Mouse (Mus musculus) liver, adult (tissue): ENCODE measurements around the gene Trp53i11.

Experiments used
- GATA4 ChIP-seq: IDR thresholded peaks from 2 replicates; pipeline ENCODE4 v1.6.1; 2014; ENCODE audit warnings: mild to moderate bottlenecking, low read length; ENCODE audit not compliant: insufficient replicate concordance

Trp53i11 gene

GRCm38 (mm10) chr2:93163750-93164335 is 23.5 kb upstream of the Trp53i11 start:
- TF ChIP-seq GATA4: no peak

- no peak for TF ChIP-seq GATA4
These were observed 21.1 kb upstream of the Trp53i11 start for GRCm38 (mm10) chr2:93166295-93166694.

GRCm38 (mm10) chr2:93166734-93167406 is 20.5 kb upstream of the Trp53i11 start:
- no peak for TF ChIP-seq GATA4

GRCm38 (mm10) chr2:93170156-93170844 is 17.0 kb upstream of the Trp53i11 start:
- TF ChIP-seq GATA4: no peak

GRCm38 (mm10) chr2:93170845-93171200 is 16.5 kb upstream of the Trp53i11 start:
- no peak for TF ChIP-seq GATA4

GRCm38 (mm10) chr2:93171929-93172328 is 15.4 kb upstream of the Trp53i11 start:
- TF ChIP-seq GATA4: no peak

GRCm38 (mm10) chr2:93172460-93172859 is 14.9 kb upstream of the Trp53i11 start:
- TF ChIP-seq GATA4: no peak

- TF ChIP-seq GATA4: no peak
These were observed 13.2 kb upstream of the Trp53i11 start for GRCm38 (mm10) chr2:93174159-93174558.

GRCm38 (mm10) chr2:93175278-93175677 is 12.1 kb upstream of the Trp53i11 start:
- TF ChIP-seq GATA4: no peak

- no peak for TF ChIP-seq GATA4
These were observed 11.6 kb upstream of the Trp53i11 start for GRCm38 (mm10) chr2:93175721-93176120.

GRCm38 (mm10) chr2:93176193-93176798 is 11.1 kb upstream of the Trp53i11 start:
- TF ChIP-seq GATA4: no peak

GRCm38 (mm10) chr2:93176871-93177667 is 10.3 kb upstream of the Trp53i11 start:
- no peak for TF ChIP-seq GATA4

- no peak for TF ChIP-seq GATA4
These were observed 9.6 kb upstream of the Trp53i11 start for GRCm38 (mm10) chr2:93177668-93178312.

GRCm38 (mm10) chr2:93178313-93178677 is 9.1 kb upstream of the Trp53i11 start:
- TF ChIP-seq GATA4: no peak

- no peak for TF ChIP-seq GATA4
These were observed 7.7 kb upstream of the Trp53i11 start for GRCm38 (mm10) chr2:93179603-93180002.

- no peak for TF ChIP-seq GATA4
These were observed 7.1 kb upstream of the Trp53i11 start for GRCm38 (mm10) chr2:93180077-93180844.
